Mouse (Mus musculus): ENCODE results near the gene Polr2a. TPM values are rescaled to one million over a fixed set of nuclear protein-coding genes. Genes with fewer than 3 reads are reported as not detected.

The Polr2a gene
- polyA plus RNA-seq, 1 experiment from 2014 or later: 46.5 TPM

DNA sequence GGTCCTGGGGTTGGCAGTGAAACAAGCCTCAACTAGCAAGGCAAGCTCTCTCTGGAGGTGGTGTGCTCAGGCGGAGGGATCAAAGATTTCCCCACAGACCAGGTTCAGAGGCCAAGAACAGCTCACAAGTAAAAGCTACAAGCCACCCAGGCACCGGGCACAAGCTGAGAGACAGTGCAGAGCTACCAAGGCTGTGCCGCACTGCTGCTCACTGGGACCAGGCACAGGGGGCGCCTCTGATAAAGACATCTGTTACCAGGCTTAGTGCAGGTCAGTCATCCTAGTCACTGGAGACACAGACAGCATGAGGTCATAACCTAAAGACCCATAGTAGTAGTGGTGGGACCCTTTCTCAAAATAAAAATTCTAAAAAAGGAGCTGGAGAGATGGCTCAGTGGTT lies 41.5 kb downstream of the Polr2a start:
- ATAC-seq (ENCODE audit: low FRiP score): no peak

DNA sequence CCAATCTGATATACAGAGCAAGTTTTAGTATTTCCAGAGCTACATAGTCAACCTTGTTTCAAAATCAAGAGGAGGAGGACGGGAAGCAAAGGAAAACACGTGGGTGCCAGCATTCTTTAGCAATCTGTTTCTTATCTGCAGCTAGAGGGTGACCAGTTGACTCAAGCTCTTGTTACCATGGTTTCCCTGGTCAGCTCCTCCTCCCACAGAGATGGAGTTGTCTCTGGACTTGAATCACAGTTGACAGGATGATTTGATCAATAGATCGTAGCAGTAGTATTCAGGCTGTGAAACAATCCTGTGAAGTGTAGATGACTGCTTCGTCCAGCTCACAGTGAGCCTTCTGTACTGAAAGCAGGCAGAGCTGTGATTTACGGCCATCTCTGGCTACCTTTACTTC lies 42.5 kb downstream of the Polr2a start:
- Histone ChIP-seq H3K4me1 (replicated peaks; ENCODE audit: control insufficient read depth, insufficient read depth, low read length) (no peaks in the 10 kb centered on the region), H3K27me3 (ENCODE audit: control insufficient read depth, insufficient read depth, low read length) (no peaks in the 10 kb centered on the region), H3K9me3 (ENCODE audit: control insufficient read depth, low read length) (no peaks in the 10 kb centered on the region), H3K36me3 (ENCODE audit: control insufficient read depth, insufficient read depth, low read length) (no peaks in the 10 kb centered on the region), H3K4me2 (replicated peaks; ENCODE audit: low read depth, low read length) (no peak overlapping the region), H3K9ac (ENCODE audit: low read depth, low read length) (no peak overlapping the region), H3K4me3 (ENCODE audit: low read depth, low read length) (no peak overlapping the region), H3K27ac (ENCODE audit: low read depth, low read length) (no peak overlapping the region)
- 25% methylated on average over 5 of the region's 5 CpGs for WGBS
- ATAC-seq (ENCODE audit: low FRiP score) (no peak), DNase-seq (ENCODE audit: low spot score) (no peak)

More for the DNA sequence above, 41.5 kb downstream of the Polr2a start:
- H3K9ac ChIP-seq (ENCODE audit: low read depth, low read length): no peak overlapping the region
- no peak overlapping the region for H3K4me2 ChIP-seq (replicated peaks; ENCODE audit: low read depth, low read length)
- 49% methylated on average over 4 of the region's 4 CpGs for WGBS
- no peak overlapping the region for H3K4me3 ChIP-seq (ENCODE audit: low read depth, low read length)
- no peak overlapping the region for H3K27ac ChIP-seq (ENCODE audit: low read depth, low read length)
- no peak for DNase-seq (ENCODE audit: low spot score)
- H3K9me3 ChIP-seq (ENCODE audit: control insufficient read depth, low read length): no peaks in the 10 kb centered on the region
- H3K4me1 ChIP-seq (replicated peaks; ENCODE audit: control insufficient read depth, insufficient read depth, low read length): no peaks in the 10 kb centered on the region
- no peaks in the 10 kb centered on the region for H3K27me3 ChIP-seq (ENCODE audit: control insufficient read depth, insufficient read depth, low read length)
- no peaks in the 10 kb centered on the region for H3K36me3 ChIP-seq (ENCODE audit: control insufficient read depth, insufficient read depth, low read length)

GRCm38 (mm10) chr11:69715482-69715881 lies 43.0 kb downstream of the Polr2a start:
- Histone ChIP-seq H3K4me3 (ENCODE audit: low read depth, low read length) (no peak overlapping the region), H3K36me3 (ENCODE audit: control insufficient read depth, insufficient read depth, low read length) (no peaks in the 10 kb centered on the region), H3K27me3 (ENCODE audit: control insufficient read depth, insufficient read depth, low read length) (no peaks in the 10 kb centered on the region), H3K4me1 (replicated peaks; ENCODE audit: control insufficient read depth, insufficient read depth, low read length) (no peaks in the 10 kb centered on the region), H3K27ac (ENCODE audit: low read depth, low read length) (no peak overlapping the region), H3K9me3 (ENCODE audit: control insufficient read depth, low read length) (no peaks in the 10 kb centered on the region), H3K4me2 (replicated peaks; ENCODE audit: low read depth, low read length) (no peak overlapping the region), H3K9ac (ENCODE audit: low read depth, low read length) (no peak overlapping the region)
- 55% methylated on average over 9 of the region's 9 CpGs for WGBS
- DNase-seq (ENCODE audit: low spot score) (peak; percentile 33), ATAC-seq (ENCODE audit: low FRiP score) (no peak)

GRCm38 (mm10) chr11:69714636-69715329 lies 43.7 kb downstream of the Polr2a start:
- Histone ChIP-seq H3K27me3 (ENCODE audit: control insufficient read depth, insufficient read depth, low read length) (no peaks in the 10 kb centered on the region), H3K9me3 (ENCODE audit: control insufficient read depth, low read length) (no peaks in the 10 kb centered on the region), H3K4me2 (replicated peaks; ENCODE audit: low read depth, low read length) (no peak overlapping the region), H3K9ac (ENCODE audit: low read depth, low read length) (no peak overlapping the region), H3K36me3 (ENCODE audit: control insufficient read depth, insufficient read depth, low read length) (no peaks in the 10 kb centered on the region), H3K4me3 (ENCODE audit: low read depth, low read length) (no peak overlapping the region), H3K4me1 (replicated peaks; ENCODE audit: control insufficient read depth, insufficient read depth, low read length) (no peaks in the 10 kb centered on the region), H3K27ac (ENCODE audit: low read depth, low read length) (no peak overlapping the region)
- WGBS: 63% methylated on average over 18 of the region's 18 CpGs
- no peak for ATAC-seq (ENCODE audit: low FRiP score)
- no peak for DNase-seq (ENCODE audit: low spot score)

DNA sequence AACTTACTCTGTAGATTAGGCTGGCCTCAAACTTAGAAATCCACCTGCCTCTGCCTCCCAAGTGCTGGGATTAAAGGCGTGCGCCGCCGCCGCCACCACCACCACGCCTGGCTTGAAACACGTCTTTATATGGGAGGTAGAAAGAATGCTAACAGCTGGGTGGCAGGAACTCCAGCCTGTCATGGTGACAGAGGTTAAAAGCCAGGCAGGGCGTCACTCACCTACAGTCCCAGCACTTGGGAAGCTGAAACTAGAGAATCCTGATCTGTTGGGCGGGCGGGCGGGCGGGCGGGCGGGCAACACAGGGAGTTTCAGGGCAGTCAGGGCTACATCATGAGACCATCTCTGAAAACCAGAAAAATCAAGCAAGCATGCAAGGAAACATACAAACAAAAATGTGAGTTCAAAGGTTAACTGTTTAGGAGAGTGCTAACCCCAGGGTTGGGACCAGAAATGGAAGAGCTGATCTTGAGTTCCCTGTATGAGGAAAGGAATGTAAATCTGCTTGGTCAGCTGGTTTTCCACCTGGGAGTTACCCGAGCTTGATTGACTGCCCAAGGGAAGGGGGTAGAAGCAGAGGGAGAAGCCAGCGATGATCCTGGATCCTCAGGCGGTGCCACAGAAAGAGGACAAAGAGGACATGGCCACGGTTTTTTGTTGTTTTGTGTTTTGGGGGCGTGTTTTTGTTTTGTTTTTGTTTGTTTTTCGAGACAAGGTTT lies 45.3 kb downstream of the Polr2a start:
- Histone ChIP-seq H3K4me3 (ENCODE audit: low read depth, low read length) (no peak overlapping the region), H3K4me2 (replicated peaks; ENCODE audit: low read depth, low read length) (no peak overlapping the region), H3K36me3 (ENCODE audit: control insufficient read depth, insufficient read depth, low read length) (no peaks in the 10 kb centered on the region), H3K27ac (ENCODE audit: low read depth, low read length) (no peak overlapping the region), H3K27me3 (ENCODE audit: control insufficient read depth, insufficient read depth, low read length) (no peaks in the 10 kb centered on the region), H3K9ac (ENCODE audit: low read depth, low read length) (no peak overlapping the region), H3K4me1 (replicated peaks; ENCODE audit: control insufficient read depth, insufficient read depth, low read length) (no peaks in the 10 kb centered on the region), H3K9me3 (ENCODE audit: control insufficient read depth, low read length) (no peaks in the 10 kb centered on the region)
- no peak for DNase-seq (ENCODE audit: low spot score)
- 68% methylated on average over 20 of the region's 20 CpGs for WGBS
- ATAC-seq (ENCODE audit: low FRiP score): no peak

DNA sequence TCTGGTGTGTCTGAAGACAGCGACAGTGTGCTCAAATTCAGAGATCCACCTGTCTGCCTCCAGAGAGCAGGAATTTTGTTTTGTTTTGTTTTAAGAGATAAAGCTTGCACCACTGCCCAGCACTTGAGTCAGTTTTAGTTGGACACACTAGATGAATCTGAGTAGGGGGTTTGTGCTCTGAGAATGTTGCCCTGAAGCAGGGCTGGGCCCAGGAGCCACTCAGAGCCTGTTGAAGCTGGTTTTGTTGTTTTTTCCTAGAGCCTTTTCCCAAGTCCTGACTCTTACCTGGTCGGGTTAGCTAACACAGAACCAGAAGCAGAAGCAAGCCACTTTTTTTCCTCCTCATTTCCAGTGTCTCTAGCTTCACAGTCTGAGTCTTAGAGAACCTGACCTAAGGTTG lies 47.4 kb downstream of the Polr2a start:
- H3K9me3 ChIP-seq (ENCODE audit: control insufficient read depth, low read length): no peaks in the 10 kb centered on the region
- H3K36me3 ChIP-seq (ENCODE audit: control insufficient read depth, insufficient read depth, low read length): no peaks in the 10 kb centered on the region
- ATAC-seq (ENCODE audit: low FRiP score) (no peak), DNase-seq (ENCODE audit: low spot score) (no peak)
- H3K9ac ChIP-seq (ENCODE audit: low read depth, low read length): no peak overlapping the region
- H3K4me3 ChIP-seq (ENCODE audit: low read depth, low read length): no peak overlapping the region
- no peaks in the 10 kb centered on the region for H3K4me1 ChIP-seq (replicated peaks; ENCODE audit: control insufficient read depth, insufficient read depth, low read length)
- H3K4me2 ChIP-seq (replicated peaks; ENCODE audit: low read depth, low read length): no peak overlapping the region
- 71% methylated on average over 2 of the region's 2 CpGs for WGBS
- no peak overlapping the region for H3K27ac ChIP-seq (ENCODE audit: low read depth, low read length)
- no peaks in the 10 kb centered on the region for H3K27me3 ChIP-seq (ENCODE audit: control insufficient read depth, insufficient read depth, low read length)

DNA sequence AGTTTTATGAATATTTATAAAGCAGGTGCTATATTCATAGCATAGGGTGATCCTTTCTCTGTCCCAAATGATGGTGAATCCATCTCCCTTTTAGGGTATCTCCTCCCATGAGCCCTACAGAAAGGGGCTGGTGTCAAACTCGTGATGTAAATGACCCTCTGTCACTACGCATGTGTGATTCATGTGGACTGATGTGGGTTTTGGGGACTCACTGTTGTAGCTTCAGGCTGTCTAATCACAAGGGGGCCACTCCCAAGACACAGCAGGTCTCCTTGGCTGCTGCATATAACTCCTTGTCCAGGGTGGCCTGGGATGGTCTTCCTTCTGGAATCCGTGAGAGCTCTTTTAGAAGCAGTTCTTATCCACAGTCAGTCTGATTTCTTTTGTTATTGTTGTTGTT lies 48.0 kb downstream of the Polr2a start:
- Histone ChIP-seq H3K4me1 (replicated peaks; ENCODE audit: control insufficient read depth, insufficient read depth, low read length) (no peaks in the 10 kb centered on the region), H3K9me3 (ENCODE audit: control insufficient read depth, low read length) (no peaks in the 10 kb centered on the region), H3K9ac (ENCODE audit: low read depth, low read length) (no peak overlapping the region), H3K4me3 (ENCODE audit: low read depth, low read length) (no peak overlapping the region), H3K27me3 (ENCODE audit: control insufficient read depth, insufficient read depth, low read length) (no peaks in the 10 kb centered on the region), H3K4me2 (replicated peaks; ENCODE audit: low read depth, low read length) (no peak overlapping the region), H3K36me3 (ENCODE audit: control insufficient read depth, insufficient read depth, low read length) (no peaks in the 10 kb centered on the region), H3K27ac (ENCODE audit: low read depth, low read length) (no peak overlapping the region)
- no peak for DNase-seq (ENCODE audit: low spot score)
- ATAC-seq (ENCODE audit: low FRiP score): no peak
- WGBS: 70% methylated on average over 3 of the region's 3 CpGs

GRCm38 (mm10) chr11:69709554-69710446 lies 48.6 kb downstream of the Polr2a start:
- no peak overlapping the region for H3K4me3 ChIP-seq (ENCODE audit: low read depth, low read length)
- no peaks in the 10 kb centered on the region for H3K27me3 ChIP-seq (ENCODE audit: control insufficient read depth, insufficient read depth, low read length)
- no peak overlapping the region for H3K27ac ChIP-seq (ENCODE audit: low read depth, low read length)
- no peaks in the 10 kb centered on the region for H3K9me3 ChIP-seq (ENCODE audit: control insufficient read depth, low read length)
- no peaks in the 10 kb centered on the region for H3K36me3 ChIP-seq (ENCODE audit: control insufficient read depth, insufficient read depth, low read length)
- DNase-seq (ENCODE audit: low spot score) (no peak), ATAC-seq (ENCODE audit: low FRiP score) (no peak)
- 54% methylated on average over 11 of the region's 11 CpGs for WGBS
- no peak overlapping the region for H3K9ac ChIP-seq (ENCODE audit: low read depth, low read length)
- H3K4me1 ChIP-seq (replicated peaks; ENCODE audit: control insufficient read depth, insufficient read depth, low read length): no peaks in the 10 kb centered on the region
- H3K4me2 ChIP-seq (replicated peaks; ENCODE audit: low read depth, low read length): no peak overlapping the region
